25 mouse cellular contexts compared by ENCODE assay signal in the genomic region with DNA sequence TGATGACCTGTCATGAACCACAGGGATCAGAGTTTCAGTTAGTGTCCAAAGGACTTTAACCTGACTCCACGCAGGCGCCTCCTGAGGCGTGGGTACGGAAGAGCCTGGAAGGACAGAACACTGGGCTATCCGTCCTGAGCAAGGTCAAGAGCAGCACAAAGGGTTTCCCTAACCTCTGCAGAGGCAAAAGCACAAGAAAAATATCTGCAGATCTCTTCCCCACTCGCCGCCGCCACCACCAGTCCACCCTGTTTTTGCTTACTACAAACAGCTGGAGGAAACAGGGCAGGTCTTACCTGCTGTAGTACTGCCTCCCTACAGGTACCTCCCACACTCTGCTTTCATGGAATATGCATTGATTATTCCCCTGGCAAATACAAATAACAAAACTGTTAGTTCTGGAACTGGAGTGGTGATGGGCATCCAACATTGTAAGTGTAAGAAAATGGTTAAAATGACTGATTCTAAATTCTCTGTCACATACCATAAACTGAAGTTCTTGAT. TPM values are rescaled to one million over a fixed set of nuclear protein-coding genes. Genes with fewer than 3 reads are reported as not detected.
DNase-seq lines count a peak whose midpoint lies in the region; ATAC-seq and TF ChIP-seq lines count a peak whose summit lies in the region.
"Had no signal": no experiment of that assay in that cellular context is flagged by ENCODE, and none has a peak within 500 bp of the region (broad histone marks: within the 10 kb centered on the region; RNA-seq: fewer than 3 reads in every experiment).

No protein-coding gene starts in this region.

- H3K9me3 ChIP-seq in kidney, embryonic 14.5 days (ENCODE audit: control insufficient read depth, low read length), result no peaks in the 10 kb centered on the region
- H3K9me3 ChIP-seq in liver, embryonic 16.5 days (replicated peaks; ENCODE audit: control insufficient read depth, low read length), result no peaks in the 10 kb centered on the region
- no peaks in the 10 kb centered on the region for H3K9me3 ChIP-seq in liver, embryonic 12.5 days (replicated peaks)
- H3K9me3 ChIP-seq in kidney, postnatal 0 days (replicated peaks; ENCODE audit: low read length), result no peaks in the 10 kb centered on the region
- H3K9me3 ChIP-seq: forebrain, embryonic 10.5 days; G1E; heart, embryonic 12.5 days; hindbrain, embryonic 10.5 days; limb, embryonic 13.5 days; megakaryocyte, embryonic 14.5 days; midbrain, embryonic 13.5 days had no signal

- H3K36me3 ChIP-seq in kidney, embryonic 14.5 days (ENCODE audit: control insufficient read depth, insufficient read depth, low read length), result no peaks in the 10 kb centered on the region
- no peaks in the 10 kb centered on the region for H3K36me3 ChIP-seq in liver, embryonic 16.5 days (ENCODE audit: control insufficient read depth, insufficient read depth)
- H3K36me3 ChIP-seq in liver, embryonic 12.5 days, result no peaks in the 10 kb centered on the region
- H3K36me3 ChIP-seq in kidney, postnatal 0 days (ENCODE audit: insufficient read depth, low read length), result no peaks in the 10 kb centered on the region
- H3K36me3 ChIP-seq: forebrain, embryonic 10.5 days; G1E; heart, embryonic 12.5 days; hindbrain, embryonic 10.5 days; limb, embryonic 13.5 days; midbrain, embryonic 13.5 days had no signal

- peaks cover 25% of the 10 kb centered on the region for H3K4me1 ChIP-seq in kidney, embryonic 14.5 days (ENCODE audit: control insufficient read depth, insufficient read depth, low read length)
- H3K4me1 ChIP-seq in liver, embryonic 16.5 days (ENCODE audit: control insufficient read depth, low read depth, low read length), result peaks cover 11% of the 10 kb centered on the region
- peaks cover 44% of the 10 kb centered on the region for H3K4me1 ChIP-seq in liver, embryonic 12.5 days
- H3K4me1 ChIP-seq in kidney, postnatal 0 days (replicated peaks; ENCODE audit: insufficient read depth, low read length), result peaks cover 4% of the 10 kb centered on the region; the same call in 1 of the 2 replicates

- ATAC-seq in kidney, embryonic 14.5 days (ENCODE audit: low FRiP score, low TSS enrichment), result no peak
- no peak for ATAC-seq in liver, embryonic 16.5 days (ENCODE audit: low read depth)
- no peak for ATAC-seq in liver, embryonic 12.5 days
- 0 out of 2 replicates have a peak, but pooled peaks have one; percentile 19 for ATAC-seq in kidney, postnatal 0 days (replicated peaks; ENCODE audit: low FRiP score, low read depth)
- ATAC-seq: forebrain, embryonic 16.5 days; hindbrain, embryonic 16.5 days; midbrain, embryonic 13.5 days; Patski had no signal

- no peaks in the 10 kb centered on the region for H3K27me3 ChIP-seq in kidney, embryonic 14.5 days (ENCODE audit: control insufficient read depth, insufficient read depth, low read length)
- H3K27me3 ChIP-seq in liver, embryonic 16.5 days (ENCODE audit: control insufficient read depth, insufficient read depth, low read depth, low read length), result peaks cover 3% of the 10 kb centered on the region; the same call in 1 of the 2 replicates
- peaks cover 7% of the 10 kb centered on the region for H3K27me3 ChIP-seq in liver, embryonic 12.5 days (replicated peaks)
- H3K27me3 ChIP-seq in kidney, postnatal 0 days (ENCODE audit: insufficient read depth, low read length), result no peaks in the 10 kb centered on the region
- H3K27me3 ChIP-seq: heart, embryonic 12.5 days; limb, embryonic 13.5 days; midbrain, embryonic 13.5 days; Patski had no signal

- peak; percentile 51 for DNase-seq in kidney, adult 18-20 months
- no peak for DNase-seq in kidney, postnatal 0 days (ENCODE audit: low spot score)
- DNase-seq in cerebellum, postnatal 4 days (ENCODE audit: low spot score in 2 of 2), result no peak
- no peak for DNase-seq in ovary, postnatal 36 days (ENCODE audit: low spot score)
- DNase-seq: adrenal gland, adult 2 months; cerebellum, adult 11-12 months; cerebellum, postnatal 10 days; gastrocnemius, postnatal 10 days; heart, postnatal 10 days; lung, embryonic 14.5 days; lung, postnatal 36 days; thymus, postnatal 14 days had no signal

- no peak overlapping the region for H3K4me3 ChIP-seq in kidney, embryonic 14.5 days (ENCODE audit: low read length)
- H3K4me3 ChIP-seq in liver, embryonic 16.5 days (ENCODE audit: low read depth, low read length), result no peak overlapping the region
- H3K4me3 ChIP-seq in liver, embryonic 12.5 days, result no peak overlapping the region
- H3K4me3 ChIP-seq in kidney, postnatal 0 days (replicated peaks; ENCODE audit: low read depth, low read length), result no peak overlapping the region
- H3K4me3 ChIP-seq: forebrain, embryonic 10.5 days; heart, embryonic 12.5 days; hindbrain, embryonic 10.5 days; limb, embryonic 13.5 days; megakaryocyte, embryonic 14.5 days; midbrain, embryonic 13.5 days had no signal

- no peak overlapping the region for H3K4me2 ChIP-seq in kidney, embryonic 14.5 days (replicated peaks; ENCODE audit: low read depth, low read length)
- H3K4me2 ChIP-seq in liver, embryonic 16.5 days (ENCODE audit: low read depth, low read length), result peak overlapping the region; percentile 5; the same call in 1 of the 2 replicates
- no peak overlapping the region; the same call in 1 of the 2 replicates for H3K4me2 ChIP-seq in liver, embryonic 12.5 days
- H3K4me2 ChIP-seq in kidney, postnatal 0 days (ENCODE audit: low read length), result no peak overlapping the region
- H3K4me2 ChIP-seq: heart, embryonic 12.5 days; limb, embryonic 13.5 days; lung, embryonic 14.5 days; midbrain, embryonic 13.5 days had no signal

- no peak for TF ChIP-seq CTCF in kidney, postnatal 0 days (IDR thresholded peaks at IDR 0.05; ENCODE audit: low read depth)

- no peak overlapping the region for H3K9ac ChIP-seq in kidney, embryonic 14.5 days (ENCODE audit: low read depth, low read length)
- no peak overlapping the region for H3K9ac ChIP-seq in liver, embryonic 16.5 days (ENCODE audit: low read depth, low read length)
- H3K9ac ChIP-seq in liver, embryonic 12.5 days, result no peak overlapping the region
- no peak overlapping the region for H3K9ac ChIP-seq in kidney, postnatal 0 days (ENCODE audit: low read depth, low read length)
- H3K9ac ChIP-seq: heart, embryonic 12.5 days; limb, embryonic 13.5 days; lung, embryonic 14.5 days; midbrain, embryonic 13.5 days had no signal

- H3K27ac ChIP-seq in kidney, embryonic 14.5 days (ENCODE audit: low read depth, low read length), result no peak overlapping the region
- H3K27ac ChIP-seq in liver, embryonic 16.5 days (ENCODE audit: low read length), result no peak overlapping the region
- no peak overlapping the region for H3K27ac ChIP-seq in liver, embryonic 12.5 days
- no peak overlapping the region for H3K27ac ChIP-seq in kidney, postnatal 0 days
- H3K27ac ChIP-seq: hindbrain, embryonic 10.5 days; limb, embryonic 13.5 days; midbrain, embryonic 13.5 days had no signal

- WGBS in kidney, embryonic 14.5 days, result 34% methylated on average over 8 of the region's 8 CpGs
- WGBS in liver, embryonic 16.5 days (ENCODE audit: insufficient replicate concordance), result 59% methylated on average over 8 of the region's 8 CpGs
- WGBS in liver, embryonic 12.5 days (ENCODE audit: insufficient replicate concordance), result 63% methylated on average over 8 of the region's 8 CpGs
- 36% methylated on average over 8 of the region's 8 CpGs for WGBS in kidney, postnatal 0 days

RNA-seq across cellular contexts. Expression of a gene that starts 25.5 kb away (rescaled TPM):
- 104 and 112 TPM in 2 replicates for polyA plus RNA-seq in kidney, embryonic 14.5 days (2014; fragmentation: Nextera tagmentation; extraction: Ambion mirVana)
- polyA plus RNA-seq in liver, embryonic 16.5 days (2015; fragmentation: Nextera tagmentation; extraction: Ambion mirVana), result 76.2 and 79.7 TPM in 2 replicates
- 157 and 159 TPM in 2 replicates for polyA plus RNA-seq in liver, embryonic 12.5 days (2016; fragmentation: Nextera tagmentation; extraction: Ambion mirVana)
- 40.6 and 43.1 TPM in 2 replicates for polyA plus RNA-seq in kidney, postnatal 0 days (2015; fragmentation: Nextera tagmentation; extraction: Ambion mirVana)

RNA-seq across cellular contexts. Expression of a gene that starts 55.6 kb away (rescaled TPM):
- 1,412 and 1,461 TPM in 2 replicates for polyA plus RNA-seq in kidney, embryonic 14.5 days (2014; fragmentation: Nextera tagmentation; extraction: Ambion mirVana)
- 3,514 and 3,691 TPM in 2 replicates for polyA plus RNA-seq in liver, embryonic 16.5 days (2015; fragmentation: Nextera tagmentation; extraction: Ambion mirVana)
- 5,199 and 5,262 TPM in 2 replicates for polyA plus RNA-seq in liver, embryonic 12.5 days (2016; fragmentation: Nextera tagmentation; extraction: Ambion mirVana)
- polyA plus RNA-seq in kidney, postnatal 0 days (2015; fragmentation: Nextera tagmentation; extraction: Ambion mirVana), result 2,883 and 2,906 TPM in 2 replicates
